Mouse (Mus musculus) effector memory CD4-positive, alpha-beta T cell, adult 7 months (primary cell): ENCODE results near the gene Gm4779. TPM values are rescaled to one million over a fixed set of nuclear protein-coding genes. Genes with fewer than 3 reads are reported as not detected.

ENCODE experiments used
- polyA plus RNA-seq: library from polyadenylated mRNA; unstranded; fragments of 100-300 nt; shearing (Covaris generic); gene quantifications from one replicate; pipeline ENCODE4 v1.2.1, GENCODE M21; 2017

Gene Gm4779
- polyA plus RNA-seq = not detected

DNA sequence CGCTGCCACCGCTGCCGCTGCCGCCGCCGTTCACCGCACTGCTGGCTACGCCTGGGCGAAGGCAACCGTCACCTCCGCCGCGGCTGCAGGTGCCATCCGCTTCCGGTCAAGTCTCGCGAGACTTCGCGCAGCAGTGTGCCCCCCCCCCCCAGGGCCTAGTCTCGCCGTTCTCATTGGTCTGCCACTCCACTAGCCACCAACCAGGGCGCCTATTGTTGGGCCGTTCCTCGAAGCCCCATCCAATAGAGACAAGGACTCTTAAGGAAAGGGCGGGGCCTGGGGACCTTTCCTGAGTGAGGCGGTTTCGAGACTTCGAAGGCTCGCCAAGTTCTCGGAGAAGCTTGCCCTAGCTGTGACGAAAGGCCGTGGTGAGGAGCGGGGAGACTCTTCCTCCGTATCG is at the start of gene Gm4779, which contains the start of gene 8030474K03Rik:
Gene Gm4779, minus strand, starts transcription at position 82 of the 400 bp plus-strand sequence.
Gene 8030474K03Rik, plus strand, starts transcription at position 315 of the 400 bp plus-strand sequence.

Other genes starting within 250 kb of the Gm4779 start
- gene Ogt, start 154.4 kb downstream of the Gm4779 start, polyA plus RNA-seq = 255 TPM
- gene Cxcr3, start 60.2 kb downstream of the Gm4779 start, polyA plus RNA-seq = 364 TPM
- not detected for gene 8030474K03Rik, start 233 bp upstream of the Gm4779 start, polyA plus RNA-seq
- 3.6 TPM for gene Nhsl2, start 55.0 kb upstream of the Gm4779 start, polyA plus RNA-seq